Mouse (Mus musculus): ENCODE results near the gene Olfr1221. TPM values are rescaled to one million over a fixed set of nuclear protein-coding genes. Genes with fewer than 3 reads are reported as not detected.
"Not testable (repeated sequence)": the region's sequence is repeated elsewhere in the genome, so short reads cannot be mapped to it uniquely, and the experiment has no call there.

Gene Olfr1221
- total RNA-seq (2022), result not detected

DNA sequence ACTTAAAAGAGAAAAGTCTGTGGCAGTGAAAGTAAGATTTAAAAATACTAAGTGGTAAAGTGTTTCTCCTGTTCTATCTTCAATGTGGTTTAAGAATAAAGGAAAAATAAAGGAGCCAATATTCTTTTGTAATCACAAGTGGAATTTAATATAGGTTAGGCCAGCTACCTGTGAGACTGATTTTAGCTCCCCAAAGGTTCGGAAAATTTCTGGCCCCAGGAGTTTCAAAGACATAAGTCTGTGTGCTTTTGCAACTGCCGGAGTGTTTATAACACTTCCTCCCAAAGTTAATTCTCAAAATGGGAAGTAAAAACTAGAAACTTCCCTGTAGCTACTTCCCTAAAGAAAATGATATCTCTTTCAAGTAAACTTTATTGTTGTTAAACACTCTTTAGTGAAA is at the start of gene Olfr1221:
Olfr1221 (minus strand) TSS at position 101 of the 400 bp plus-strand sequence.
- no peak for DNase-seq (ENCODE audit: low spot score)

DNA sequence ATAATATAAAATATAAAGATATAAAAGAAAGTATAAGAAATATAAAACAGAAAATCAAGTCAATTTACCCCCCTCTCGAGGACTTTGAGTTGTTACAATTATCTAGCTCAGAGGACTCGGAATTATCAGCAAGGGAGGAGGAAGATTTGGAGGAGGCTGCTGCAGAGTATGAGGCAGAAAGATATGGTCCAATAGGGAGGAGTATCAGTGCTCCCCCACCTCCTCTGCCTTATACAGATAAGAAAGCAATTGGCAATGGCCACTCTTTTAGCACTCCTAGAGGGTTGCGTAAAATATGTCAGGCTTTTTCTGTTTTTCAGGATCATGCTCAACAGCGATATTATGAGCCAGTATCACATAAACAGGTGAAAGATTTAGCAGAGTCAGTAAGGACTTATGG is 47.6 kb upstream of the Olfr1221 start:
- not testable (repeated sequence) for DNase-seq (ENCODE audit: low spot score)

DNA sequence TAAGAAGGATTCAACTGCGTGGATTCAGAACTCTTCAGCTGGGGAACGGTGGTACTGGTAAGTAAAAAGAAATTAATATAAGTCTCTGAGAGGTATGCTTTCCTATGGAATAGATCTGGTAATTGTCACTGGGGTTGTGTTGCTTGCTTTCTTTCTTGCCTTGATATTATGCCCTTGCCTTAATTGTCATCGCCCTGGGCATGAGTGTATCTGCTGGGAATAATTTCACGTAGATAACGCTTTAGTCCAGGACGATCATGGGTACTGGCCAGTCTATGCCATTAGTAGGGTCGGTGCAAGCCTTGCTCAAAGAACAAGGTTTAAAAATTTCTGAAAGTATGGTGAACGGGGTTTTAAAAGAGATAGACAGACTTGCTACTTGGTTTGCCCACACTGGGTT is 46.9 kb upstream of the Olfr1221 start, which contains the start of gene Olfr1224-ps1:
Olfr1224-ps1 (minus strand) TSS at position 101 of the 400 bp plus-strand sequence.
- DNase-seq (ENCODE audit: low spot score), result not testable (repeated sequence)

DNA sequence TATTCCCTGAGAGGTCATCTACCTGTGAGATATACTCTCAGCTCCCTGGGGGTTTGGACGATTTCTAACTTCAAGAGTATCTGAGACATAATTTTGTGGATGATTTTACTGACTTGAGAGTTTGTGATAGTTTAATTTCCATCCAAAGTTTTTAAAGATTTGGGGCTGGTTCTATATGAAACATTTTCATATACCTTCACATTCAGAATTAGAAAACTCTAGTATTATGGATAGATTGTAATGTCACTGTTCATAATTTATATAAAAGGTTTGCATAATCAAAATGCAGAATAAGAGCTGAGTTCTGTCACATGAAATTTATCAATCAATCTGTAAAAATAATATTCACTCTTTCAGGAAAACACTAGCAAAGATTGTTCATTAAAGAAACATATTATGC is 34.4 kb upstream of the Olfr1221 start, which contains the start of gene Olfr1223:
Olfr1223 (minus strand) TSS at position 101 of the 400 bp plus-strand sequence.
- no peak for DNase-seq (ENCODE audit: low spot score)

DNA sequence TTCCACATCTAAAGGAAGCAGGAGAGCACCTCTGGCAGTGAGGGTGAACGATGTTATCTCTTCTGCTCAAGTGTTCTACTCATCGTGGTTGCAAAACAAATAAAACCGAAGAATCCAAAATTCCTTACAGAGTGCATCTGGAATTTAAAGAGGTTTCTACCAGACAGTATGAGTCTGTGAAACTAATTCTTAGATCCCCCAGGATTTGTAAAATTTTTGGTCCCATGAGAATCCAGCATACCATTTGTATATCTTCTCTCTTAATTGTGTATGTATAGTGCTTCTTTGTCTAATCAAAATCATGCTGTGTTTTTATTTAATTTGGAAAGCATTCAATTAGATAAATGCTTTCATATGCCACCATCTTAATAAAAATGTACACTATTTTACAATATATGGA is 15.9 kb upstream of the Olfr1221 start, which contains the start of gene Olfr1222:
Olfr1222 (minus strand) TSS at position 101 of the 400 bp plus-strand sequence.
- no peak for DNase-seq (ENCODE audit: low spot score)

DNA sequence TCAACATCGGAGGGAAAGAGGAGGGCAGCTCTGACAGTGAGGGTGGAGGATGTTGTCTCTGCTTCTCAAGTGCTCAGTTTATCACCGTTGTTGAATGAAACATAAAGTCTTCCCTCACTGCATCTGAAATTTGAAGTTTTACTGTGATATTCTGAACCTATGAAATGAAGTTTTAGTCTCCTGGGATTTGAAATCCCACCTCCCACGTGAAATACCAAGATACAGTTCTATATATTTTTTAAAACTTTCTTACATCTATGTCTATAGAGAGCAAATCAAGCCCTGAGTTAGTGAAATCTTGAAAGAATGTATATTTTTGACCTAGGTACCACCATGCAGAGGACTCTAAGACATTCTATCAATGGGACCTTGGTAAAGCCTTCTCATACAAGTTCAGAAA is 10.3 kb downstream of the Olfr1221 start, which contains the start of gene Olfr1220:
Olfr1220 (minus strand) TSS at position 101 of the 400 bp plus-strand sequence.
- DNase-seq (ENCODE audit: low spot score), result no peak

DNA sequence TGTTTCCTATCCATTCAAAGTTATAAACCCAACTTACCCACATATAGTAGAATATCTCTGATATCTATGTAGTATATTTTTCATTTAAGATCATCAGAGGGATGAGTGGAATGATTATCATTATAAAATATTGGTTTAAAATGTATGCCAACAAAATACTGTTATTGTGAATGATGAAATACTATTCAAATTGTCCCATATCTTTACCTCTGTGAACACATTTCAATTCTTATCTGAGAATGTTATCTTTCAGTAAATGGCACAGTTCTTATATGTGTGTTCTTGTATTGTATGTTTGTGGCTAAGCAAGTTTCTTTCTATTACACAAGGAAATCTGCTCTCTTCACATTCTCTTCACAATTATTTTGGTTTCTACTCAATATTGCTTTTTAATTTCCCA is 11.4 kb downstream of the Olfr1221 start:
- no peak for DNase-seq (ENCODE audit: low spot score)

DNA sequence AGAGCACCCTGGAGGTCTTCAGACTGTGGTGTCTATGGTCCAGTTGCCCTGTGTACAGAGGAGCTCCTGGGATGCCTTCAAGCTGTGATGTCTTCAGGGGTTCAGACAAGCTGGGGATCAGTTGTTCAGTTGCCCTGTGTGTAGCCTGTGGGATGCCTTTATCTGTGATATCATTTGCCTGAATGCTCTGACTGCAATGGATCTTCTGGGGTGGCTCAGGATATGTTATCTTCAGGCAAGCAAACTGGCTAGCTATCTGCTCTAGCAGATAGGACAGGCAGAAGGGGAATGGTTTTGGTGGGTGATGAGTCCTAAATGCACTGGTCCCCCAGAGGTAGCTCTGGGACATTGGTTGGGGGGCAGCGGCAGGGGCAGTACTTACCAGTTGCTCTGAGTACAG is 23.2 kb downstream of the Olfr1221 start:
- no peak for DNase-seq (ENCODE audit: low spot score)

DNA sequence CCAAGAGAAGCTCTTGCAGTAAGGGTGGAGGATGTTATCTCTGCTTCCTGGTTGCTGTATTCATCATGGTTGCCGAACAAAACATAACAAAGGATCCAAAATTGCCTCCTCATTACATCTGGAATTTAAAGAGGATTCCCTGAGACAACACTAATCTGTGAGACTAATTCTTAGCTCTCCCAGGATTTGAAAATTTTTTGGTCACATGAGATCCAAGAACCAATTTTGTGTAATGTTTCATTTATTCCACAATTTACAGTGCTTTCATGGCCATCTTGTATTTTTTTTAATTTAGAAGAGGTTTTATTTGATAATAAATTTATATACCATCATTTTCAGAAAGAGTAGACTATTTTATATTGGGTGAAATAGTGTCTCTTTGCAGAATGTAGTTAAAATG is 33.7 kb downstream of the Olfr1221 start, which contains the start of gene Olfr1219:
Olfr1219 (minus strand) TSS at position 101 of the 400 bp plus-strand sequence.
- no peak for DNase-seq (ENCODE audit: low spot score)

DNA sequence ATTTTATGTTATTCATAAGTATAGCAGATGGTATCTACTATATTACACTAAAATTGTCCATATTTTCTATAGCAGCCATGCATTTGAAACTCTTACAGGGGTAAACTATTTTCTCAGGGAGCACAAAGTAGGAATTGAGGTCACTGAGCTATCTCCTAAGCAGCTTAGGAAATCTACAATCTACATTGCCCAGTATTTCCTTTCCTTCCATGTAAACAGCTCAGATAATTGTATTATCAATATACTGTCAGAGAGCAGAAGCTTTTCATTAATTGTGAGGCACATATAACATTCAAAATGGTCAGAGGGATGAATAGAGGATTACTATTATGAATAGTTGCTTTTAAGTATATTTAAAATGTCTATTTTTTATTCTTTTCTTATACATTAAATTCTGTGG is 35.6 kb downstream of the Olfr1221 start:
- DNase-seq (ENCODE audit: low spot score), result no peak

DNA sequence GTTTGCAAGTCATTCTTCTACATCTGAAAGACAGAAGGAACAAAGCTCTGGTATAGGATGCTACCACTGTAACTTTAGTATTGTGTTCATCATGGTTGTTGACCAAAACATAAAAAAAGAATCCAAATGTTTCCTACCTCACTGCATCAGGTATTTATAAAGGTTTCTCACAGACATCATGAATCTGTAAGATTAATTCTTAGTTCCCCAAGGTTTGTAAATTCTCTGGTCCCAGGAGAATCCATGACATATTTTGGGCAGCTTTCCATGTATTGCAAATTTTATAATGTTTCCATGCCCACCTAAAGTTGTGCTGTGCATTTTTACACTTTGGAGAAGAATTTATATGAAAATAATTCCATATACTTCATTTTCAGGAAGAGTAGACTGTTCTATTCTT is 56.0 kb downstream of the Olfr1221 start, which contains the start of gene Olfr1218:
Olfr1218 (minus strand) TSS at position 101 of the 400 bp plus-strand sequence.
- no peak for DNase-seq (ENCODE audit: low spot score)

Other genes with a start within 250 kb of the Olfr1221 start
- gene Olfr1208, start 215.0 kb downstream of the Olfr1221 start, total RNA-seq (2022), result not detected
- not detected for gene Olfr1209, start 202.1 kb downstream of the Olfr1221 start, total RNA-seq (2022)
- gene Olfr1211, start 179.2 kb downstream of the Olfr1221 start, total RNA-seq (2022), result not detected
- gene Olfr1212, start 163.3 kb downstream of the Olfr1221 start, total RNA-seq (2022), result not detected
- not detected for gene Gm13762, start 137.0 kb downstream of the Olfr1221 start, total RNA-seq (2022)
- not detected for gene Olfr1214, start 124.6 kb downstream of the Olfr1221 start, total RNA-seq (2022)
- gene Olfr1215, start 110.3 kb downstream of the Olfr1221 start, total RNA-seq (2022), result not detected
- gene Olfr1216, start 98.9 kb downstream of the Olfr1221 start, total RNA-seq (2022), result not detected
- gene Olfr1217, start 85.2 kb downstream of the Olfr1221 start, total RNA-seq (2022), result not detected
- gene Olfr1218, start 56.1 kb downstream of the Olfr1221 start, total RNA-seq (2022), result not detected
- not detected for gene Olfr1219, start 33.8 kb downstream of the Olfr1221 start, total RNA-seq (2022)
- gene Olfr1220, start 10.4 kb downstream of the Olfr1221 start, total RNA-seq (2022), result not detected
- gene Olfr1222, start 15.8 kb upstream of the Olfr1221 start, total RNA-seq (2022), result not detected
- gene Olfr1223, start 34.3 kb upstream of the Olfr1221 start, total RNA-seq (2022), result not detected
- not detected for gene Olfr1224-ps1, start 46.8 kb upstream of the Olfr1221 start, total RNA-seq (2022)
- not detected for gene Olfr1225, start 57.4 kb upstream of the Olfr1221 start, total RNA-seq (2022)
- not detected for gene Olfr1226, start 82.8 kb upstream of the Olfr1221 start, total RNA-seq (2022)
- gene Olfr1228, start 136.8 kb upstream of the Olfr1221 start, total RNA-seq (2022), result not detected
- not detected for gene Olfr1229, start 170.7 kb upstream of the Olfr1221 start, total RNA-seq (2022)
- gene Olfr1230, start 180.0 kb upstream of the Olfr1221 start, total RNA-seq (2022), result not detected
- not detected for gene Olfr1231, start 189.8 kb upstream of the Olfr1221 start, total RNA-seq (2022)
- not detected for gene Olfr1232, start 212.4 kb upstream of the Olfr1221 start, total RNA-seq (2022)
- gene Olfr1233, start 225.1 kb upstream of the Olfr1221 start, total RNA-seq (2022), result not detected
- gene Olfr1234, start 247.6 kb upstream of the Olfr1221 start, total RNA-seq (2022), result not detected